Mouse (Mus musculus) gastrocnemius, adult 2 months (tissue): ENCODE data around the gene Lhfp. TPM values are rescaled to one million over a fixed set of nuclear protein-coding genes. Genes with fewer than 3 reads are reported as not detected.
"Not testable (repeated sequence)": the region's sequence is repeated elsewhere in the genome, so short reads cannot be mapped to it uniquely, and the experiment has no call there.

Experiments used
- DNase-seq: peaks from one replicate; pipeline ENCODE4 v3.0.0; 2022
- H3K27ac ChIP-seq: fragments of 200-600 bp; 2 replicates; pipeline ENCODE4 v1.8.1; 2022; ENCODE audit warnings: mild to moderate bottlenecking
- H3K4me3 ChIP-seq: fragments of 200-600 bp; 2 replicates; pipeline ENCODE4 v1.8.1; 2022; ENCODE audit warnings: mild to moderate bottlenecking, moderate library complexity
- CTCF ChIP-seq: fragments of 200-600 bp; IDR thresholded peaks from 2 replicates; pipeline ENCODE4 v1.8.1; 2022; ENCODE audit warnings: antibody characterized with exemption, mild to moderate bottlenecking, moderate library complexity
- intact Hi-C: fragments of 180-260 bp; cut with DNase I; formaldehyde crosslinking; loops from one replicate; pipeline ENCODE4 v1.15.1; 2025
- total RNA-seq, 2 experiments: library from RNA; stranded (reverse); gene quantifications; 2 replicates each; pipeline ENCODE4 v1.2.3; 2021

The Lhfp gene
- total RNA-seq, 2 experiments from 2014 or later, result 10.0 to 16.6 TPM

- Histone ChIP-seq H3K27ac (peak overlapping the region; percentile 38; the same call in 1 of the 2 replicates), H3K4me3 (no peak overlapping the region)
- intact Hi-C loops, result loop anchor here (10.0 kb wide), 1 partner anchor 192 kb away; no protein-coding TSS in a partner anchor
- TF ChIP-seq CTCF, result no peak
- DNase-seq, result no peak
Measured at GRCm38 (mm10) chr3:53252556-53252955, 211.2 kb downstream of the Lhfp start.

GRCm38 (mm10) chr3:53253223-53253832 is 212.0 kb downstream of the Lhfp start:
- DNase-seq, result peak; percentile 53
- no peak overlapping the region for H3K4me3 ChIP-seq
- intact Hi-C loops, result loop anchor here (10.0 kb wide), 1 partner anchor 191 kb away; no protein-coding TSS in a partner anchor
- no peak for TF ChIP-seq CTCF
- H3K27ac ChIP-seq, result peak overlapping the region; percentile 38; the same call in 1 of the 2 replicates

- peak; percentile 27 for DNase-seq
- TF ChIP-seq CTCF, result no peak
- intact Hi-C loops, result loop anchor here (10.0 kb wide), 1 partner anchor 186 kb away; no protein-coding TSS in a partner anchor
- Histone ChIP-seq H3K27ac (peak overlapping the region; percentile 43), H3K4me3 (peak overlapping the region; percentile 51)
Measured at GRCm38 (mm10) chr3:53258657-53259158, 217.4 kb downstream of the Lhfp start.

GRCm38 (mm10) chr3:53266116-53266515 is 224.8 kb downstream of the Lhfp start:
- intact Hi-C loops, result no loop called here
- no peak for TF ChIP-seq CTCF
- DNase-seq, result no peak

GRCm38 (mm10) chr3:53267046-53267445 is 225.7 kb downstream of the Lhfp start:
- no peak for TF ChIP-seq CTCF
- Histone ChIP-seq H3K4me3 (no peak overlapping the region), H3K27ac (no peak overlapping the region)
- intact Hi-C loops, result no loop called here
- DNase-seq, result no peak

More at GRCm38 (mm10) chr3:53266116-53266515, 224.8 kb downstream of the Lhfp start:
- Histone ChIP-seq H3K27ac (no peak overlapping the region), H3K4me3 (no peak overlapping the region)

DNA sequence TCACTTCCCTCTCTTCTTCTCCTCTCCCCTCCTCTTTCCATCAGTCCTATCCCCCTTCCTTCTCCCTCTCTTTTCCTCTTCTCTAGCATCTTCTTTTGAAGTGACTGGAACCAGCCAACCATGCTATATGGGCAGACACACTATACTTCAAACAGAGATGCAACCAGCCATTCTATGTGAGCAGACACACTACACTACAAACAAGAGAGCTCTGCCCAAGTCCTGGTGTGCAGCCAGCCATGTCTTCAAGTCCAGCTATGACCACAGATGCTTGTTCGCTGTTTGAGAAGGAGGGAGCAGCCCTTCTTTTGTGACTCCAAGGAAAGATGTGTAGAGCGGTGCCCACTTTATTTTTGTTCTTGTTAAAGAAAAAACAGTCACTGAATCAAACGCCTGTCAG is 231.9 kb downstream of the Lhfp start:
- no peak for TF ChIP-seq CTCF
- Histone ChIP-seq H3K27ac (no peak overlapping the region), H3K4me3 (no peak overlapping the region)
- DNase-seq, result no peak
- intact Hi-C loops, result no loop called here

- no peak for TF ChIP-seq CTCF
- intact Hi-C loops, result no loop called here
- no peak for DNase-seq
- Histone ChIP-seq H3K27ac (no peak overlapping the region), H3K4me3 (no peak overlapping the region)
Measured at GRCm38 (mm10) chr3:53277993-53278392, 236.7 kb downstream of the Lhfp start.

DNA sequence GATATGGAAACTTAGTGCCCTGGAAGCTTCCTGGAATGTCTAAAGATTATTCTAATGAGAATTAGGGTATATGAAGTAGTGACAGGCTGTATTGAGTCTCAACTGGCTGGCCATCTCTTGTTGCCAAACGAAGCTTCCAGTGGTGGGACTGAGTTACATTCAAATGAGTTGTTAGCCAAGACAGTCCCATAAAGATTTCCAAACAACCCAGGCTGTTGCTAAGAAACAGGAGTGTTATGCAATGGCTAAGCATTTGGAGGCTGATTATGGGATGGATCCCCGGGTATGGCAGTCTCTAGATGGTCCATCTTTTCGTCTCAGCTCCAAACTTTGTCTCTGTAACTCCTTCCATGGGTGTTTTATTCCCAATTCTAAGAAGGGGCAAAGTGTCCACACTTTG is 240.7 kb downstream of the Lhfp start:
- DNase-seq, H3K27ac ChIP-seq, H3K4me3 ChIP-seq, intact Hi-C loops: not testable (repeated sequence)

DNA sequence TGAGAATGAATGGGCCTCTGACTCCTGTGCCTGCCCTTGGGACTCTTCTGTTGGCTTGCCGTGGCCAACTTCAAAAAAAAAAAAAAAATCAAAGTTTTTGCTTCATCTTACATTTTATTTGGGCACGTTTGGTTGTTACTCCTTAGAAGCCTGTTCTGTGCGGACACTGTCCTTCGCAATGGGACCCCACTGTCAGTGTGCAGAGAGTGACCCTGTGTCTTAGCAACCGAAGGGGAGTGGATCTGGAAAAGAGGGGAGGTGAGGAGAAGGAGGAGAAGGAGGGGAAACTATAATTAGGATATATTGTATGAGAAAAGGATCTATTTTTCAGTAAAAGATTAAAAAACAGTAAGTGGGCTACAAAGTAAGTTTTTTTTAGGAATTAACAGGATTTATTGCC is 242.7 kb downstream of the Lhfp start:
- no peak overlapping the region for H3K4me3 ChIP-seq
- peak overlapping the region; percentile 8; the same call in 1 of the 2 replicates for H3K27ac ChIP-seq
- intact Hi-C loops, result no loop called here
- no peak for TF ChIP-seq CTCF
- DNase-seq, result no peak

- Histone ChIP-seq H3K4me3 (no peak overlapping the region), H3K27ac (peak overlapping the region; percentile 8; the same call in 1 of the 2 replicates)
- no peak for TF ChIP-seq CTCF
- intact Hi-C loops, result no loop called here
- DNase-seq, result peak; percentile 29
Measured at GRCm38 (mm10) chr3:53284471-53285177, 243.3 kb downstream of the Lhfp start.

DNA sequence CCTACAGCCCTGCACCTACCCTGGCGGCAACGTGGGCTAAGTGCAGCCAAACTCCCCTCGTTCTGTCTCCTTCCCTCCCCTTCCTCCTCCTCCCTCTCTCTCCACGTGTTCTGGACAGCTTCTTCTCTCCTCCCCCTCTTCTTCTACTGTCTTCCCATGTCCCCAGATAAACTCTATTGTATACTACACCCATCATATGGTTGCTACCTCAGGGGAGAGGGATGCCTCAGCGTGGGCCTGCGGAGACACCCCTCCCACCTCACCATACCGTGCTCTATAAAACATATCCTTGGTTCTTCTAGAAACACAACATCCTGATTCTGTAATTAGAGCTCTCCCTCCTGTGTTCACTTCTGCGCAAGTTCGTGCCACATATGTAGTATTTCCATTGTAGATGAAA is 247.3 kb downstream of the Lhfp start:
- intact Hi-C loops, result no loop called here
- no peak overlapping the region for H3K27ac ChIP-seq

DNA sequence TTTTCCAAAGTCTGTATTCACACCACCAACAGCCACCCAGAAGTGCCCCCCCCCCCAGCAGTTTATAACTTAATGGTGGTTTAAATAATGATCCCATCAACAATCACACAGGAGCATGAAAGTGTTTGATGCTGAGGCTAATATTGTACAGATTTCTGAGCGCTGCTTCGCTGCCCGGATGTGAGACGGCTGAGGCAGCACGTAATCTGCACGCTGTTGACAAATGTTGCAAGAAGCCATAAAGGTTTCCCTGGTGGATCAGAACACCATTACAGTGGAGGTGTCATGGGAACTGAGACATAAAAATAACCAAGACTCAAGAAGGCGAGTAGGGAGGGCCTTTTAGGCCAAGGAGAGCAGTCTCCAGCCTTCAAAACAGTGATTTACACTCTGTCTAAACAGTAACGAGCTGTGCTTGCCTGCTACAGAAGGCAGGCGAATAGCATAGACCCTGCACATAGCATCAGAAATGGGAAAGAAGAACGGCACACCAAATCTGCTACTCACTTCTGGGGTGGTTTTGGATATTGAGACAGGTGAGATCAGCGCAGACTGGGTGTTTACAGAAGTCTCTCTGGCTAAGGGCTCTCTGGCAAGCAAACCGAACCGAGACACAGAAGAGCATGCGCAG is 248.4 kb downstream of the Lhfp start:
- TF ChIP-seq CTCF, result no peak
- Histone ChIP-seq H3K4me3 (peak overlapping the region; percentile 34), H3K27ac (peak overlapping the region; percentile 24; the same call in 1 of the 2 replicates)
- intact Hi-C loops, result no loop called here
- DNase-seq, result no peak

More for the DNA sequence above, 247.3 kb downstream of the Lhfp start:
- TF ChIP-seq CTCF, result no peak
- DNase-seq, result no peak
- no peak overlapping the region for H3K4me3 ChIP-seq

DNA sequence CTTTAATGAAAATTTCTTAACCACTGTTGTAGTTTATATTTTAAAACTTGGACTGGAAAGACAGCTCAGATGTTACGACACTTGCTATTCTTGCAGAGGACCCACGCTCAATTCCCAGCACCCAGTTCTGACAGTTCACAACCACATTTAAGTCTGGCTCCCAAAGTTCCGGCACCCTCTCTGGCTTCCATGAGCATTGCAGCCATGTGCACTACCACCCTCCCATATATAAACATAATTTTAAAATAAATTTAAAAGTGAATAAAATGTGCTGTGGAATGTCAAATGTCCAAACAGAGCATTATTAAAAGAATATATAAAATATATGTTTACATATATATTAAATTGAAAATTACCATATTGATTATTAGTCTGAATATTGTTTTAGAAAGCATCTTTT is 249.9 kb downstream of the Lhfp start:
- no peak for DNase-seq
- no peak overlapping the region for H3K4me3 ChIP-seq
- intact Hi-C loops, result no loop called here
- no peak for TF ChIP-seq CTCF
- no peak overlapping the region for H3K27ac ChIP-seq
